Mouse (Mus musculus): ENCODE data around the gene Rnf151. TPM values are rescaled to one million over a fixed set of nuclear protein-coding genes. Genes with fewer than 3 reads are reported as not detected.

The Rnf151 gene
- total and polyA plus RNA-seq, 2 experiments: not detected

DNA sequence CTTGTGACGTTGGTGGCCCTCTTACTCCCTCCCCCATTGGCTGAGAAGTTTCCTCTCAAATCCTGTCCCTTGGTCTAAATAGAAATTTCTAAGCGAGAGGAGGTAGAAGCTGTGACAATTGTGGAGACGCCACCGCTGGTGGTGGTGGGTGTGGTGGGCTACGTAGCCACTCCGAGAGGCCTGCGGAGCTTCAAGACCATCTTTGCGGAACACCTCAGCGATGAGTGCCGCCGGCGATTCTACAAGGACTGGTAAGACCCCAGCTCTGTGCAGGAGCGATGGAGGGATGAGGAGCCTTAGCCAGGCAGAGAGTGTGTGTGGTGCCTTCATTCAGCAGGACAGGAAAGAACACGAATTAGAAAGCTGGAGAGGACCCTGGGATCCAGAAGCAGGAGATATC, 12.9 kb upstream of the Rnf151 start:
- Histone ChIP-seq H3K27me3 (ENCODE audit: control insufficient read depth, insufficient read depth, low read length) (no peaks in the 10 kb centered on the region), H3K9ac (ENCODE audit: low read depth, low read length) (no peak overlapping the region), H3K4me1 (ENCODE audit: control insufficient read depth, insufficient read depth, low read length) (peaks cover 3% of the 10 kb centered on the region; the same call in 1 of the 2 replicates), H3K79me2 (ENCODE audit: control insufficient read depth, insufficient read depth, low read length) (no peaks in the 10 kb centered on the region), H3K27ac (replicated peaks; ENCODE audit: insufficient read depth, low read depth, low read length) (no peak overlapping the region), H3K4me3 (ENCODE audit: insufficient read depth, low read depth, low read length) (no peak overlapping the region), H3K36me3 (ENCODE audit: control insufficient read depth, insufficient read depth, low read length) (no peaks in the 10 kb centered on the region)
- DNase-seq (ENCODE audit: extremely low read depth, low read depth, low spot score): no peak
- TF ChIP-seq POLR2A (IDR thresholded peaks at IDR 0.05; ENCODE audit: extremely low read depth, insufficient read depth, low read length) (no peak), CTCF (IDR thresholded peaks at IDR 0.05; ENCODE audit: low read depth, low read length) (no peak)
- WGBS: 91% methylated on average over 14 of the region's 14 CpGs

DNA sequence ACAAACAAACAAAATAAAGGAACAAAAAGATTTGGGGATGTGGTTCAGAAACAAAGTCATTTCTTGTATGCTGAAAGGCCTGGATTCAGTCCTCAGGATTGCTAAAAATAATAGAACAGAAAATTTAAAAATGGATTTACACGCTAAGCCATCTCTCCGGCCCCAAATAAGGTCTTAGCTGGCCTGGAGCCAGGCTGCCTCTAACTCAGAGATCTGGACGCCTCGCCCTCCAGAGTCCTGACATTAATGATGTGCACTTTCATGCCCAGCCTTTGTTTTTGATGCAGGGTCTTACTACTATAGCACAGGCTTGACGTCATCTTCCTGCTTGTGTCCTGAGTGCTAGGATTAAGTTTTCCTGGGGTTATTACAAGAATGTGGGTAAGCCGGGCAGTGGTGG, 11.2 kb upstream of the Rnf151 start:
- no peaks in the 10 kb centered on the region for H3K27me3 ChIP-seq (ENCODE audit: control insufficient read depth, insufficient read depth, low read length)
- no peak overlapping the region for H3K4me3 ChIP-seq (ENCODE audit: insufficient read depth, low read depth, low read length)
- no peak for TF ChIP-seq CTCF (IDR thresholded peaks at IDR 0.05; ENCODE audit: low read depth, low read length)
- TF ChIP-seq POLR2A (IDR thresholded peaks at IDR 0.05; ENCODE audit: extremely low read depth, insufficient read depth, low read length): no peak
- DNase-seq (ENCODE audit: extremely low read depth, low read depth, low spot score): no peak
- H3K4me1 ChIP-seq (ENCODE audit: control insufficient read depth, insufficient read depth, low read length): peaks cover 2% of the 10 kb centered on the region; the same call in 1 of the 2 replicates
- no peak overlapping the region for H3K27ac ChIP-seq (replicated peaks; ENCODE audit: insufficient read depth, low read depth, low read length)
- no peak overlapping the region for H3K9ac ChIP-seq (ENCODE audit: low read depth, low read length)
- no peaks in the 10 kb centered on the region for H3K36me3 ChIP-seq (ENCODE audit: control insufficient read depth, insufficient read depth, low read length)
- H3K79me2 ChIP-seq (ENCODE audit: control insufficient read depth, insufficient read depth, low read length): peaks cover 1% of the 10 kb centered on the region; the same call in 1 of the 2 replicates
- 84% methylated on average over 6 of the region's 6 CpGs for WGBS

DNA sequence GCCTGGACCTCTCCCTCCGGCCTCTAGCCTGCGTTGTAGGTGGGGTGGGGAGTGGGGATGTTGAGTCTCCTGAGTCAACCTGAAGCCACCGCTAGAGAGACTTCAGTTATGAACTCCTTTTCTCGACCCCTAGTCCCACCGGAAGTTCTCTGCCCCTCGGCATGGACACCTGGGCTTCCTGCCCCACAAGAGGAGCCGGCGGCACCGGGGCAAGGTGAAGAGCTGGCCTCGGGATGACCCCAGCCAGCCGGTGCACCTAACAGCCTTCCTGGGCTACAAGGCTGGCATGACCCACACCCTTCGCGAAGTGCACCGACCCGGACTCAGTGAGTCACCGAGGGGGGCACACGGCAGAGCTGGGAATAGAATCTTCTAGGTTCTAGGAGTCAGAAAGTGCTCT, 10.3 kb upstream of the Rnf151 start:
- DNase-seq (ENCODE audit: extremely low read depth, low read depth, low spot score): no peak
- 74% methylated on average over 17 of the region's 17 CpGs for WGBS
- TF ChIP-seq CTCF (IDR thresholded peaks at IDR 0.05; ENCODE audit: low read depth, low read length) (no peak), POLR2A (IDR thresholded peaks at IDR 0.05; ENCODE audit: extremely low read depth, insufficient read depth, low read length) (no peak)
- Histone ChIP-seq H3K27ac (replicated peaks; ENCODE audit: insufficient read depth, low read depth, low read length) (no peak overlapping the region), H3K36me3 (ENCODE audit: control insufficient read depth, insufficient read depth, low read length) (no peaks in the 10 kb centered on the region), H3K4me1 (ENCODE audit: control insufficient read depth, insufficient read depth, low read length) (peaks cover 4% of the 10 kb centered on the region), H3K79me2 (ENCODE audit: control insufficient read depth, insufficient read depth, low read length) (peaks cover 4% of the 10 kb centered on the region; the same call in 1 of the 2 replicates), H3K4me3 (ENCODE audit: insufficient read depth, low read depth, low read length) (no peak overlapping the region), H3K27me3 (ENCODE audit: control insufficient read depth, insufficient read depth, low read length) (no peaks in the 10 kb centered on the region), H3K9ac (ENCODE audit: low read depth, low read length) (no peak overlapping the region)

DNA sequence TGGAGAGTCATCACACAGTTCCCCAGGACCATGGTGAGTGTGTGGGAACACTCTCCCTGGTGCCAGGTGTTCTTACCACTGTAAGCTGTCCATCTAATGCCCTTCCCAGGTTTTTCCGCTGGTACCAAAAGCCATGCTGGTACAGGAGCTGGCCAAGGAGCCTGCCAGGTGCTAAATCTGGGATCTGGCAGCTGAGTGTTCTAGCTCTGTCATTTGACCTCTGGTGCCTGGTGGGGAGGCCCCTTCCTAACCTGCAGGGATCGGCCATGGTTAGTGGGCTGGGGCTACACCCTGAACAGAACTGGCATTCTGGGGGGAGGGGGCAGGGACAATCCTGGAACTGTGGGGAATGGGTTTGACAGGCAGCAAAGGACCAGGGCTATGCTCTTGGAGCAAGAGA, 9.8 kb upstream of the Rnf151 start, which contains the start of gene Rpl3l:
TSS of gene Rpl3l (plus strand) at position 203 of the 400 bp plus-strand sequence.
- Histone ChIP-seq H3K36me3 (ENCODE audit: control insufficient read depth, insufficient read depth, low read length) (no peaks in the 10 kb centered on the region), H3K79me2 (ENCODE audit: control insufficient read depth, insufficient read depth, low read length) (peaks cover 4% of the 10 kb centered on the region; the same call in 1 of the 2 replicates), H3K27me3 (ENCODE audit: control insufficient read depth, insufficient read depth, low read length) (no peaks in the 10 kb centered on the region), H3K4me1 (ENCODE audit: control insufficient read depth, insufficient read depth, low read length) (peaks cover 9% of the 10 kb centered on the region), H3K9ac (ENCODE audit: low read depth, low read length) (no peak within 1 kb of the TSS), H3K4me3 (ENCODE audit: insufficient read depth, low read depth, low read length) (no peak within 1 kb of the TSS), H3K27ac (replicated peaks; ENCODE audit: insufficient read depth, low read depth, low read length) (no peak within 1 kb of the TSS)
- 90% methylated on average over 2 of the region's 2 CpGs for WGBS
- TF ChIP-seq CTCF (IDR thresholded peaks at IDR 0.05; ENCODE audit: low read depth, low read length) (no peak), POLR2A (IDR thresholded peaks at IDR 0.05; ENCODE audit: extremely low read depth, insufficient read depth, low read length) (no peak)
- DNase-seq (ENCODE audit: extremely low read depth, low read depth, low spot score): no peak

DNA sequence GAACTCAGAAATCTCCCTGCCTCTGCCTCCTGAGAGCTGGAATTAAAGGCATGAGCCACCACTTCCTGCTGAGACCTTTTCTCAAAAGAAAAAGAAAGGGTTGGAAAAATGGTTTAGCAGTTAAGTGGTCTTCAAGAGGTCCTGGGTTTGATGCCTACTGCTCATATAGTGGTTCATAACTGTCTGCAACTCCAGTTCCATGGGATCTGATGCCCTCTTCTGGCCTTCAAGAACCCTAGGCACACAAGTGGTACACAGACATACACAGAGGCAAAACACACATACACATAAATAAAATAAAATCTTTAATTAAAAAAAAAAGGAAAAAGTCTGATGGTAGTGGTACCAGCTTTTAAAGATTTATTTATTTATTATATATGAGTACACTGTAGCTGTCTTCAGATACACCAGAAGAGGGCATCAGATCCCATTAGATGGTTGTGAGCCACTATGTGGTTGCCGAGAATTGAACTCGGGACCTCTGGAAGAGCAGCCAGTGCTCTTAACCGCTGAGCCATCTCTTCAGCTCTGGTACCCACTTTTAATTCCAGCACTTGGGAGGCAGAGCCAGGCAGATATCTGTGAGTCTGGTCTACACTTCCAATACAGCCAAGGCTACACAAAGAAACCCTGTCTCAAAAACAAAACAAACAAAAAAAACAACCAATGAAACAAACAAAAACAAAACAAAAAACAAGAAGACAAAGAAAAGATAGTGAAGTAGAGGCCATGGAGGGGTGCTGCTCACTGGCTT, 8.0 kb upstream of the Rnf151 start:
- DNase-seq (ENCODE audit: extremely low read depth, low read depth, low spot score): peak; percentile 14
- Histone ChIP-seq H3K4me3 (ENCODE audit: insufficient read depth, low read depth, low read length) (no peak overlapping the region), H3K36me3 (ENCODE audit: control insufficient read depth, insufficient read depth, low read length) (peaks cover 12% of the 10 kb centered on the region), H3K27me3 (ENCODE audit: control insufficient read depth, insufficient read depth, low read length) (no peaks in the 10 kb centered on the region), H3K9ac (ENCODE audit: low read depth, low read length) (no peak overlapping the region), H3K79me2 (ENCODE audit: control insufficient read depth, insufficient read depth, low read length) (peaks cover 8% of the 10 kb centered on the region; the same call in 1 of the 2 replicates), H3K4me1 (ENCODE audit: control insufficient read depth, insufficient read depth, low read length) (peaks cover 19% of the 10 kb centered on the region), H3K27ac (replicated peaks; ENCODE audit: insufficient read depth, low read depth, low read length) (no peak overlapping the region)
- no peak for TF ChIP-seq POLR2A (IDR thresholded peaks at IDR 0.05; ENCODE audit: extremely low read depth, insufficient read depth, low read length)
- TF ChIP-seq CTCF (IDR thresholded peaks at IDR 0.05; ENCODE audit: low read depth, low read length): 0 out of 2 replicates have a peak, but pooled peaks have one; percentile 10
- 61% methylated on average over 3 of the region's 3 CpGs for WGBS

DNA sequence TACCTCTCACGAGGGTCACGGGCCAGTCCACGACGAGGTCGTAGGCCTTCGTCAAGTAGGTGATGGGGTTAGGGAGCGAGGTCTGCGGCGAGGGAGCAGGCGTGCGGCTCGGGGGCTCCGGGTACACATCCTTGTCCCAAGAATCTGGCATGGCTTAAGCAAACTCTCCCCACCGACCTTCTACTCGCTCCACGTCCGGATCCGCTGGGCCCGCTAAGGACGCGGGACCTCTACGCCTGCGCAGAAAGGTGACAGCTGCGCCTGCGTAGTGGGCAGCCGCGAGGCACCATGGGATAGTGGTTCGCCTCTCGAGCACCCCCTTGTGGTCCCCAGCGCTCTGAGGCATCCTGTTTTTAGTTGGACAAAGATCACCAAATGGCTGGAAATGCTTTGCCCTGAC, 6.3 kb upstream of the Rnf151 start, which contains the start of gene Ndufb10:
TSS of gene Ndufb10 (minus strand) at position 295 of the 400 bp plus-strand sequence.
- H3K79me2 ChIP-seq (ENCODE audit: control insufficient read depth, insufficient read depth, low read length): peaks cover 8% of the 10 kb centered on the region; the same call in 1 of the 2 replicates
- TF ChIP-seq CTCF (IDR thresholded peaks at IDR 0.05; ENCODE audit: low read depth, low read length) (peak; percentile 97), POLR2A (IDR thresholded peaks at IDR 0.05; ENCODE audit: extremely low read depth, insufficient read depth, low read length) (peak; percentile 95)
- H3K27me3 ChIP-seq (ENCODE audit: control insufficient read depth, insufficient read depth, low read length): no peaks in the 10 kb centered on the region
- peak within 1 kb of the TSS; percentile 92 for H3K27ac ChIP-seq (replicated peaks; ENCODE audit: insufficient read depth, low read depth, low read length)
- WGBS: under 1% methylated on average over 30 of the region's 30 CpGs
- H3K4me3 ChIP-seq (ENCODE audit: insufficient read depth, low read depth, low read length): peak within 1 kb of the TSS; percentile 93
- H3K4me1 ChIP-seq (ENCODE audit: control insufficient read depth, insufficient read depth, low read length): peaks cover 19% of the 10 kb centered on the region
- peak; percentile 74 for DNase-seq (ENCODE audit: extremely low read depth, low read depth, low spot score)
- peaks cover 12% of the 10 kb centered on the region for H3K36me3 ChIP-seq (ENCODE audit: control insufficient read depth, insufficient read depth, low read length)
- peak within 1 kb of the TSS; percentile 95 for H3K9ac ChIP-seq (ENCODE audit: low read depth, low read length)
